Mouse (Mus musculus): ENCODE data around the gene Tec. TPM values are rescaled to one million over a fixed set of nuclear protein-coding genes. Genes with fewer than 3 reads are reported as not detected.
"Not testable (repeated sequence)": the region's sequence is repeated elsewhere in the genome, so short reads cannot be mapped to it uniquely, and the experiment has no call there.

Gene Tec
- polyA plus RNA-seq, 1 experiment from 2014 or later = 11.9 TPM

DNA sequence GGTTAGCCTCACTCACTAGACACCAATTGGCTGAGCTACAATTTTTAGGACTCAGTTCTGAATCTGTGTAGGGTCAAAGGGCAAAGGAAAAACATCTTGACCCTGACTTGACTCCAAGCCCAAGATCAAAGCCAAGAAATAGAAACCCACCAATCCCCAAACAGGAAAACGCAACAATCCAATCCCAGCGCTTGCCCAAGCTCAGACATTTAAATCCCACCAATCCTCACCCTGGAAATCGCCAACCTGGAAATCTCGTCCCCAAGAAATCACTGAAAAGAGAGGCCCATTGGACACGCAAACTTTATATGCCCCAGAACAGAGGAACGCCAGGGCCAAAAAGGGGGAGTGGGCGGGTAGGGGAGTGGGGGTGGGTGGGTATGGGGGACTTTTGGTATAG, 51.3 kb downstream of the Tec start:
- not testable (repeated sequence) for H3K4me2 ChIP-seq; H3K9me3 ChIP-seq (replicated peaks; ENCODE audit: control insufficient read depth, low read length); H3K9ac ChIP-seq (ENCODE audit: low read depth, low read length); H3K4me3 ChIP-seq (ENCODE audit: low read depth, low read length); H3K36me3 ChIP-seq (ENCODE audit: control insufficient read depth, insufficient read depth, low read length); H3K27ac ChIP-seq (ENCODE audit: low read depth, low read length); H3K4me1 ChIP-seq (ENCODE audit: control insufficient read depth, insufficient read depth, low read length); H3K27me3 ChIP-seq (ENCODE audit: control insufficient read depth, insufficient read depth, low read length); ATAC-seq (replicated peaks; ENCODE audit: insufficient number of reproducible peaks, low FRiP score, low TSS enrichment)
- 83% methylated on average over 7 of the region's 7 CpGs for WGBS (ENCODE audit: insufficient replicate concordance)

DNA sequence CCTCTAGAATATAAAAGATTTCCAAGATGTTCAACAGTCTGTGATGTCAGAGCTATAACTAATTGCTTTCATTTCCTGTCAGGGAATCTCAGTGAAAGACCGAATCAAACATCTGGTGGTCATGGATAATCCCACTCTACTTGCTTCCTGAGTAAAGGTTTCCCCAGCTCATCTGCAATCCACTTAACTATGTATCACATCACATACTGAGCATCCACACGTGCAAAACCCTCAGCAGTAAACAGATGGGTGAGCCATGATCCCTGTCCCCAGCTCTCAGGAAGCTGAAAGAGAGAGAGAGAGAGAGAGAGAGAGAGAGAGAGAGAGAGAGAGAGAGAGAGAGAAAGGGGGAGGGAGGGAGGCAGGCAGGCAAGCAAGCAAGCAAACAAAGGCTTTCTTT, 51.8 kb downstream of the Tec start:
- Histone ChIP-seq H3K9me3 (replicated peaks; ENCODE audit: control insufficient read depth, low read length) (no peaks in the 10 kb centered on the region), H3K27ac (ENCODE audit: low read depth, low read length) (no peak overlapping the region), H3K4me2 (no peak overlapping the region), H3K4me3 (ENCODE audit: low read depth, low read length) (no peak overlapping the region), H3K36me3 (ENCODE audit: control insufficient read depth, insufficient read depth, low read length) (no peaks in the 10 kb centered on the region), H3K4me1 (ENCODE audit: control insufficient read depth, insufficient read depth, low read length) (peaks cover 10% of the 10 kb centered on the region; the same call in 1 of the 2 replicates), H3K9ac (ENCODE audit: low read depth, low read length) (no peak overlapping the region), H3K27me3 (ENCODE audit: control insufficient read depth, insufficient read depth, low read length) (no peaks in the 10 kb centered on the region)
- ATAC-seq (replicated peaks; ENCODE audit: insufficient number of reproducible peaks, low FRiP score, low TSS enrichment) = no peak
- 46% methylated on average over 2 of the region's 2 CpGs for WGBS (ENCODE audit: insufficient replicate concordance)

- no peak for ATAC-seq (replicated peaks; ENCODE audit: insufficient number of reproducible peaks, low FRiP score, low TSS enrichment)
- 84% methylated on average over 1 of the region's 1 CpGs for WGBS (ENCODE audit: insufficient replicate concordance)
- H3K27ac ChIP-seq (ENCODE audit: low read depth, low read length) = no peak overlapping the region
- no peak overlapping the region for H3K9ac ChIP-seq (ENCODE audit: low read depth, low read length)
- peaks cover 9% of the 10 kb centered on the region; the same call in 1 of the 2 replicates for H3K4me1 ChIP-seq (ENCODE audit: control insufficient read depth, insufficient read depth, low read length)
- H3K4me2 ChIP-seq = no peak overlapping the region
- no peaks in the 10 kb centered on the region for H3K27me3 ChIP-seq (ENCODE audit: control insufficient read depth, insufficient read depth, low read length)
- H3K4me3 ChIP-seq (ENCODE audit: low read depth, low read length) = no peak overlapping the region
- no peaks in the 10 kb centered on the region for H3K36me3 ChIP-seq (ENCODE audit: control insufficient read depth, insufficient read depth, low read length)
- no peaks in the 10 kb centered on the region for H3K9me3 ChIP-seq (replicated peaks; ENCODE audit: control insufficient read depth, low read length)
Observed at GRCm38 (mm10) chr5:72816046-72816445, 52.2 kb downstream of the Tec start.

GRCm38 (mm10) chr5:72815361-72815760, 52.9 kb downstream of the Tec start:
- peaks cover 7% of the 10 kb centered on the region; the same call in 1 of the 2 replicates for H3K4me1 ChIP-seq (ENCODE audit: control insufficient read depth, insufficient read depth, low read length)
- H3K4me2 ChIP-seq = no peak overlapping the region
- H3K9me3 ChIP-seq (replicated peaks; ENCODE audit: control insufficient read depth, low read length) = no peaks in the 10 kb centered on the region
- H3K9ac ChIP-seq (ENCODE audit: low read depth, low read length) = no peak overlapping the region
- H3K27ac ChIP-seq (ENCODE audit: low read depth, low read length) = no peak overlapping the region
- no peak overlapping the region for H3K4me3 ChIP-seq (ENCODE audit: low read depth, low read length)
- 86% methylated on average over 6 of the region's 6 CpGs for WGBS (ENCODE audit: insufficient replicate concordance)
- H3K36me3 ChIP-seq (ENCODE audit: control insufficient read depth, insufficient read depth, low read length) = no peaks in the 10 kb centered on the region
- H3K27me3 ChIP-seq (ENCODE audit: control insufficient read depth, insufficient read depth, low read length) = no peaks in the 10 kb centered on the region
- no peak for ATAC-seq (replicated peaks; ENCODE audit: insufficient number of reproducible peaks, low FRiP score, low TSS enrichment)

DNA sequence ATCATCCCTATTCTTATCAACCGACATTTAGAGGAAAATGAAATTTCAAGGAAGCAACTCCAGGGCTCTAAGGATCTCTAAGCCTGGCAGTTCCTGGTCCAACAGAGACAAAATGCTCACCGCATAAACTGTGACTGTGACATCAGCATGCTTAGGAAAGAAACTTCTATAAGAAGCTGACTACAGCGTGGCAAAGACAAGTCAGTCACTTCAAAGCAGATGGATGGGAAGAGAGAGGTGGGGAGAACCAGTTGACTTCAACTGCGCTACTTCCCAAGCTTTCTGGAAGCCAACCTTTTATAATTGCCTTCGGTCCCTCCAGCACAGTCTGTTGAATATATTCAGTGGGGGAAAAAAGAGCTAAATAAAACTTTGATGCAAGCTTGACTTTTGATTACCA, 54.2 kb downstream of the Tec start:
- 79% methylated on average over 5 of the region's 5 CpGs for WGBS (ENCODE audit: insufficient replicate concordance)
- Histone ChIP-seq H3K4me1 (ENCODE audit: control insufficient read depth, insufficient read depth, low read length) (peaks cover 8% of the 10 kb centered on the region), H3K9me3 (replicated peaks; ENCODE audit: control insufficient read depth, low read length) (0 out of 2 replicates have a peak, but pooled peaks cover 3% of the 10 kb centered on the region), H3K4me3 (ENCODE audit: low read depth, low read length) (no peak overlapping the region), H3K27ac (ENCODE audit: low read depth, low read length) (no peak overlapping the region), H3K36me3 (ENCODE audit: control insufficient read depth, insufficient read depth, low read length) (no peaks in the 10 kb centered on the region), H3K4me2 (no peak overlapping the region), H3K27me3 (ENCODE audit: control insufficient read depth, insufficient read depth, low read length) (no peaks in the 10 kb centered on the region), H3K9ac (ENCODE audit: low read depth, low read length) (no peak overlapping the region)
- no peak for ATAC-seq (replicated peaks; ENCODE audit: insufficient number of reproducible peaks, low FRiP score, low TSS enrichment)

DNA sequence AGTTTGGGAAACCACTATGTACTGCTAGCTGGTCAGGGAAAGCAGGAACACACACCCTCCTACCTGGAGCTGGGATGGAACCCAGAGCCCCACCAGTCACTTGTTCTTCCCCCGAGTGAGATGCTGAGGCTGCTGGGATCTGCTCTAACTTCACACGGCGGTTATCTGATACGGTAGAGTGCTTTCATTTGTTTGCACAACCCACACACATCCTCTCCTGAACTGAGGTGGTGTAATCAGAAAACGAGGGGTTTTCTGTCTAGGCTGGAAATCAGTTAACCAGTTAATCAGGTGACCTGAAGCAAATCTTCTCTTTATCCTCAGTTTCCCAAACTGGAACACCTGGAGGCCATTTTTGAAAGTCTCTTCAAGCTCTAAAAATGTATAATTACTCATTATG, 55.4 kb downstream of the Tec start:
- Histone ChIP-seq H3K36me3 (ENCODE audit: control insufficient read depth, insufficient read depth, low read length) (no peaks in the 10 kb centered on the region), H3K4me2 (no peak overlapping the region), H3K4me1 (ENCODE audit: control insufficient read depth, insufficient read depth, low read length) (peaks cover 11% of the 10 kb centered on the region), H3K9ac (ENCODE audit: low read depth, low read length) (no peak overlapping the region), H3K9me3 (replicated peaks; ENCODE audit: control insufficient read depth, low read length) (0 out of 2 replicates have a peak, but pooled peaks cover 3% of the 10 kb centered on the region), H3K27me3 (ENCODE audit: control insufficient read depth, insufficient read depth, low read length) (no peaks in the 10 kb centered on the region), H3K4me3 (ENCODE audit: low read depth, low read length) (no peak overlapping the region), H3K27ac (ENCODE audit: low read depth, low read length) (no peak overlapping the region)
- no peak for ATAC-seq (replicated peaks; ENCODE audit: insufficient number of reproducible peaks, low FRiP score, low TSS enrichment)
- 24% methylated on average over 5 of the region's 5 CpGs for WGBS (ENCODE audit: insufficient replicate concordance)

- no peak overlapping the region for H3K4me3 ChIP-seq (ENCODE audit: low read depth, low read length)
- 79% methylated on average over 3 of the region's 3 CpGs for WGBS (ENCODE audit: insufficient replicate concordance)
- H3K4me2 ChIP-seq = no peak overlapping the region
- H3K4me1 ChIP-seq (ENCODE audit: control insufficient read depth, insufficient read depth, low read length) = peaks cover 5% of the 10 kb centered on the region
- H3K27me3 ChIP-seq (ENCODE audit: control insufficient read depth, insufficient read depth, low read length) = no peaks in the 10 kb centered on the region
- no peaks in the 10 kb centered on the region for H3K36me3 ChIP-seq (ENCODE audit: control insufficient read depth, insufficient read depth, low read length)
- H3K9me3 ChIP-seq (replicated peaks; ENCODE audit: control insufficient read depth, low read length) = 0 out of 2 replicates have a peak, but pooled peaks cover 3% of the 10 kb centered on the region
- no peak for ATAC-seq (replicated peaks; ENCODE audit: insufficient number of reproducible peaks, low FRiP score, low TSS enrichment)
- no peak overlapping the region for H3K9ac ChIP-seq (ENCODE audit: low read depth, low read length)
- H3K27ac ChIP-seq (ENCODE audit: low read depth, low read length) = no peak overlapping the region
Observed at GRCm38 (mm10) chr5:72812328-72812727, 56.0 kb downstream of the Tec start.

GRCm38 (mm10) chr5:72811397-72811796, 56.9 kb downstream of the Tec start:
- Histone ChIP-seq H3K36me3 (ENCODE audit: control insufficient read depth, insufficient read depth, low read length) (no peaks in the 10 kb centered on the region), H3K4me1 (ENCODE audit: control insufficient read depth, insufficient read depth, low read length) (peaks cover 5% of the 10 kb centered on the region; the same call in 1 of the 2 replicates)
- WGBS (ENCODE audit: insufficient replicate concordance) = 76% methylated on average over 3 of the region's 3 CpGs

GRCm38 (mm10) chr5:72810990-72811389, 57.3 kb downstream of the Tec start:
- H3K4me1 ChIP-seq (ENCODE audit: control insufficient read depth, insufficient read depth, low read length) = peaks cover 5% of the 10 kb centered on the region; the same call in 1 of the 2 replicates
- no peaks in the 10 kb centered on the region for H3K36me3 ChIP-seq (ENCODE audit: control insufficient read depth, insufficient read depth, low read length)
- H3K9ac ChIP-seq (ENCODE audit: low read depth, low read length) = no peak overlapping the region
- no peak overlapping the region for H3K4me3 ChIP-seq (ENCODE audit: low read depth, low read length)
- H3K9me3 ChIP-seq (replicated peaks; ENCODE audit: control insufficient read depth, low read length) = 0 out of 2 replicates have a peak, but pooled peaks cover 3% of the 10 kb centered on the region
- whole genome bisulfite sequencing (ENCODE audit: insufficient replicate concordance) = 78% methylated on average over 8 of the region's 8 CpGs
- no peak for ATAC-seq (replicated peaks; ENCODE audit: insufficient number of reproducible peaks, low FRiP score, low TSS enrichment)
- H3K27me3 ChIP-seq (ENCODE audit: control insufficient read depth, insufficient read depth, low read length) = no peaks in the 10 kb centered on the region
- no peak overlapping the region for H3K4me2 ChIP-seq
- no peak overlapping the region for H3K27ac ChIP-seq (ENCODE audit: low read depth, low read length)

More at GRCm38 (mm10) chr5:72811397-72811796, 56.9 kb downstream of the Tec start:
- no peak overlapping the region for H3K27ac ChIP-seq (ENCODE audit: low read depth, low read length)
- no peak overlapping the region for H3K9ac ChIP-seq (ENCODE audit: low read depth, low read length)
- no peak for ATAC-seq (replicated peaks; ENCODE audit: insufficient number of reproducible peaks, low FRiP score, low TSS enrichment)
- H3K4me2 ChIP-seq = no peak overlapping the region
- H3K4me3 ChIP-seq (ENCODE audit: low read depth, low read length) = no peak overlapping the region
- H3K27me3 ChIP-seq (ENCODE audit: control insufficient read depth, insufficient read depth, low read length) = no peaks in the 10 kb centered on the region
- H3K9me3 ChIP-seq (replicated peaks; ENCODE audit: control insufficient read depth, low read length) = 0 out of 2 replicates have a peak, but pooled peaks cover 3% of the 10 kb centered on the region
